Comparison of ENCODE assay signal across 21 mouse cellular contexts in the genomic region with DNA sequence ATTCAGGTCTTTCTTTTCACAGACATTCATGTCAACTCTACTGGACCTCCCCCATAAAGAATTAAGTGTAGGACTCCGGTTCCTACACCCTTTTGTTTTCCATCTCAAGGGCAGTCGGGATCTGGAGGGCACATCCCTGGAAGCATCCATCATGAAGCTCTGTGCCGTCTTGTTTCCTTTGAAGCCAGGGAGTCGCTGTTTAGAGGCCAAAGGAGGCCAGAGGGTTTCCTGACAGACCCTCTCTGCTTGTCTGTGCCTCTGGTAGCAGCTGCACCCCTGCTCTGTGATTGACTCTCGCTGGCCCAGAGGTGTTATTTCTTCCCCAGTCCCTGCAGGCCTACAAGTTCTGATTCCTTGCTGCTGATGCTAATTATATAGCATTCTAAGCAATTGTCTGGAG. TPM values are rescaled to one million over a fixed set of nuclear protein-coding genes. Genes with fewer than 3 reads are reported as not detected.
A peak's percentile ranks its signal among the peaks of the same experiment; 100 is the strongest.
DNase-seq lines count a peak whose midpoint lies in the region; ATAC-seq lines count a peak whose summit lies in the region.
"Had no signal": no experiment of that assay in that cellular context is flagged by ENCODE, and none has a peak within 500 bp of the region (broad histone marks: within the 10 kb centered on the region; RNA-seq: fewer than 3 reads in every experiment).

No protein-coding gene starts in this region.

- DNase-seq in embryo, embryonic 10.5 days (ENCODE audit: low spot score) = peak; percentile 36
- no peak for DNase-seq in embryo, embryonic 9.5 days (ENCODE audit: extremely low spot score)
- no peak for DNase-seq in kidney, postnatal 4 days
- DNase-seq: adrenal gland, adult 2 months; adrenal gland, postnatal 10 days; adrenal gland, postnatal 25 days; cerebellum, adult 11 months; cerebellum, adult 18-20 months; cerebellum, adult 8-10 months; cerebellum, adult 9-11 months; cerebellum, postnatal 14 days; cerebellum, postnatal 36 days had no signal

- no peaks in the 10 kb centered on the region for H3K9me3 ChIP-seq in kidney, embryonic 14.5 days (ENCODE audit: control insufficient read depth, low read length)
- H3K9me3 ChIP-seq: embryonic facial prominence, embryonic 13.5 days; embryonic facial prominence, embryonic 15.5 days; forebrain, embryonic 10.5 days; forebrain, embryonic 12.5 days had no signal

- 0 out of 2 replicates have a peak, but pooled peaks have one; percentile 58 for ATAC-seq in kidney, embryonic 14.5 days (ENCODE audit: low FRiP score, low TSS enrichment)
- ATAC-seq: forebrain, embryonic 14.5 days; forebrain, embryonic 16.5 days had no signal

- no peak overlapping the region for H3K4me3 ChIP-seq in kidney, embryonic 14.5 days (ENCODE audit: low read length)
- H3K4me3 ChIP-seq: embryonic facial prominence, embryonic 13.5 days; embryonic facial prominence, embryonic 15.5 days; erythroblast, embryonic 14.5 days; forebrain, embryonic 10.5 days; forebrain, embryonic 12.5 days had no signal

- 9% methylated on average over 5 of the region's 5 CpGs for WGBS in kidney, embryonic 14.5 days

- H3K27me3 ChIP-seq in kidney, embryonic 14.5 days (ENCODE audit: control insufficient read depth, insufficient read depth, low read length) = no peaks in the 10 kb centered on the region
- H3K27me3 ChIP-seq: embryonic facial prominence, embryonic 13.5 days; embryonic facial prominence, embryonic 15.5 days; forebrain, embryonic 12.5 days had no signal

- H3K4me2 ChIP-seq in kidney, embryonic 14.5 days (replicated peaks; ENCODE audit: low read depth, low read length) = no peak overlapping the region
- H3K4me2 ChIP-seq: embryonic facial prominence, embryonic 13.5 days; embryonic facial prominence, embryonic 15.5 days; forebrain, embryonic 12.5 days had no signal

- no peaks in the 10 kb centered on the region for H3K4me1 ChIP-seq in kidney, embryonic 14.5 days (ENCODE audit: control insufficient read depth, insufficient read depth, low read length)
- H3K4me1 ChIP-seq: embryonic facial prominence, embryonic 13.5 days; embryonic facial prominence, embryonic 15.5 days; forebrain, embryonic 10.5 days; forebrain, embryonic 12.5 days had no signal

- no peak overlapping the region for H3K27ac ChIP-seq in kidney, embryonic 14.5 days (ENCODE audit: low read depth, low read length)
- H3K27ac ChIP-seq: embryonic facial prominence, embryonic 13.5 days; embryonic facial prominence, embryonic 15.5 days; forebrain, embryonic 10.5 days; forebrain, embryonic 12.5 days had no signal

- no peaks in the 10 kb centered on the region for H3K36me3 ChIP-seq in kidney, embryonic 14.5 days (ENCODE audit: control insufficient read depth, insufficient read depth, low read length)
- H3K36me3 ChIP-seq: embryonic facial prominence, embryonic 13.5 days; embryonic facial prominence, embryonic 15.5 days; forebrain, embryonic 10.5 days; forebrain, embryonic 12.5 days had no signal

- no peak overlapping the region for H3K9ac ChIP-seq in kidney, embryonic 14.5 days (ENCODE audit: low read depth, low read length)
- H3K9ac ChIP-seq: embryonic facial prominence, embryonic 13.5 days; embryonic facial prominence, embryonic 15.5 days; forebrain, embryonic 12.5 days had no signal

RNA-seq across cellular contexts. Expression of gene Rassf10, which starts 14.8 kb away (rescaled TPM):
- 15.8 and 19.4 TPM in 2 replicates for polyA plus RNA-seq in kidney, embryonic 14.5 days (2014; fragmentation: Nextera tagmentation; extraction: Ambion mirVana)
- polyA plus RNA-seq: C2C12; erythroblast, embryonic 14.5 days had no signal
